Mouse (Mus musculus) c-Kit-positive CD71-positive TER-119-positive erythroid progenitor cells, embryonic 14.5 days (primary cell): ENCODE data around the gene St14.

ENCODE experiments used
- DNase-seq: peaks from one replicate; pipeline ENCODE4 v3.0.0-alpha.2; 2013; ENCODE audit warnings: low spot score

The St14 gene

GRCm38 (mm10) chr9:31122464-31123030 lies 9.1 kb downstream of the St14 start:
- no peak for DNase-seq

- no peak for DNase-seq
These were observed 11.1 kb downstream of the St14 start for GRCm38 (mm10) chr9:31120533-31120915.

GRCm38 (mm10) chr9:31119882-31120532 lies 11.6 kb downstream of the St14 start:
- DNase-seq, result no peak

GRCm38 (mm10) chr9:31119405-31119804 lies 12.2 kb downstream of the St14 start:
- DNase-seq, result no peak

- no peak for DNase-seq
These were observed 12.9 kb downstream of the St14 start for GRCm38 (mm10) chr9:31118520-31119298.

- DNase-seq, result no peak
These were observed 14.2 kb downstream of the St14 start for GRCm38 (mm10) chr9:31117488-31117887.

GRCm38 (mm10) chr9:31117088-31117487 lies 14.6 kb downstream of the St14 start:
- DNase-seq, result no peak

- DNase-seq, result no peak
These were observed 16.1 kb downstream of the St14 start for GRCm38 (mm10) chr9:31115586-31115985.

- DNase-seq, result no peak
These were observed 23.2 kb downstream of the St14 start for GRCm38 (mm10) chr9:31108464-31108863.

- DNase-seq, result no peak
These were observed 33.5 kb downstream of the St14 start for GRCm38 (mm10) chr9:31098118-31098517.

- DNase-seq, result no peak
These were observed 34.3 kb downstream of the St14 start for GRCm38 (mm10) chr9:31097088-31098082.

GRCm38 (mm10) chr9:31092833-31093195 lies 38.8 kb downstream of the St14 start:
- no peak for DNase-seq

- no peak for DNase-seq
These were observed 39.4 kb downstream of the St14 start for GRCm38 (mm10) chr9:31092111-31092832.

GRCm38 (mm10) chr9:31091162-31091581 lies 40.5 kb downstream of the St14 start:
- no peak for DNase-seq

GRCm38 (mm10) chr9:31090081-31091023 lies 41.3 kb downstream of the St14 start:
- no peak for DNase-seq

GRCm38 (mm10) chr9:31089541-31089940 lies 42.1 kb downstream of the St14 start:
- no peak for DNase-seq

- DNase-seq, result no peak
These were observed 42.8 kb downstream of the St14 start for GRCm38 (mm10) chr9:31088883-31089282.

- no peak for DNase-seq
These were observed 43.5 kb downstream of the St14 start for GRCm38 (mm10) chr9:31088116-31088515.

- DNase-seq, result no peak
These were observed 44.2 kb downstream of the St14 start for GRCm38 (mm10) chr9:31087466-31087865.

GRCm38 (mm10) chr9:31086754-31087145 lies 44.9 kb downstream of the St14 start:
- DNase-seq, result no peak
